Mouse (Mus musculus) cerebellum, adult 2 months (tissue): ENCODE data around the gene Mrs2.

Experiments used
- CTCF ChIP-seq: fragments of 200-500 bp; IDR thresholded peaks from 2 replicates; pipeline ENCODE4 v1.5.1; 2011; ENCODE audit warnings: low read depth, mild to moderate bottlenecking, control low read depth, low read length, moderate library complexity, borderline replicate concordance; ENCODE audit not compliant: insufficient read depth
- POLR2A ChIP-seq: fragments of 200-500 bp; IDR thresholded peaks from 2 replicates; pipeline ENCODE4 v1.6.1; 2011; ENCODE audit warnings: low read length, control low read depth, borderline replicate concordance; ENCODE audit not compliant: insufficient read depth

- TF ChIP-seq CTCF (no peak), POLR2A (no peak)
Observed at GRCm38 (mm10) chr13:24958671-24959070, 61.5 kb downstream of the Mrs2 start.
